Mouse (Mus musculus) lung, adult 2 months (tissue): ENCODE data around the gene Ppa2.

Source experiments
- CTCF ChIP-seq: fragments of 200-500 bp; IDR thresholded peaks from 2 replicates; pipeline ENCODE4 v1.5.1; 2011; ENCODE audit warnings: mild to moderate bottlenecking, low read length, control low read depth; ENCODE audit not compliant: insufficient read depth
- POLR2A ChIP-seq: fragments of 200-500 bp; IDR thresholded peaks from 2 replicates; pipeline ENCODE4 v1.6.1; 2011; ENCODE audit warnings: low read depth, mild to moderate bottlenecking, control low read depth, low read length, borderline replicate concordance; ENCODE audit errors: extremely low read depth

- TF ChIP-seq CTCF (no peak), POLR2A (no peak)
Observed at GRCm38 (mm10) chr3:133317845-133318244, 7.9 kb downstream of the Ppa2 start.
